Mouse (Mus musculus): ENCODE measurements around the gene Cd48.

DNA sequence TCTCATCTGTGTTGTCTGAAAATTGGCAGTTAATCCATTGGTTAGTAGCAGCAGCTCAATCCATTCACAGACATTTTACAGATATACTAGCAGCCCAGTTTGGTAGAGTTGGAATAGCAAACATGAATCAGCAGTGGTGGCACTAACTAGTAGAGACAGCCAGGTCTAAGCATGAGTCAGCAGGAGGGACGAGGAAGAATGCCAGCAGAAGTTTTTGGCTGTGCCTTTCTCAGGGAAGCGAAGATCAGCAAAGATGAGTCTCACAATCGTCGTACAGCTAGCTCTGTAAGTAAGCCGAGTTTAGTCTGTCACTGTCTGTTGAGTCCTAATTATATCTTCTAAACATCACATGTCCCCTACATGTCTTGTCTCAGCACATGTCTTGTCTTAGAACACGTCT, 15.5 kb upstream of the Cd48 start:
- TF ChIP-seq USF1 (IDR thresholded peaks at IDR 0.05; ENCODE audit: low read depth), result no peak
- no peak for TF ChIP-seq SRF (IDR thresholded peaks at IDR 0.05; ENCODE audit: control insufficient read depth, insufficient read length, low read depth)
- TF ChIP-seq CEBPB (IDR thresholded peaks at IDR 0.05; ENCODE audit: insufficient read depth, poor library complexity, severe bottlenecking), result no peak
- no peak for TF ChIP-seq POLR2A (IDR thresholded peaks at IDR 0.05; ENCODE audit: insufficient read length, low read depth)
- TF ChIP-seq POLR2AphosphoS2 (IDR thresholded peaks at IDR 0.05; ENCODE audit: insufficient read length, low read depth), result no peak
- no peak for TF ChIP-seq MYOG (IDR thresholded peaks at IDR 0.05; ENCODE audit: control insufficient read depth in 1 of 3, insufficient read depth in 1 of 3, insufficient read length in 2 of 3, low read depth in 2 of 3)
- no peak for TF ChIP-seq TCF12 (IDR thresholded peaks at IDR 0.05; ENCODE audit: insufficient read depth, poor library complexity, severe bottlenecking)
- no peak for TF ChIP-seq TCF3 (IDR thresholded peaks at IDR 0.05; ENCODE audit: insufficient read length, low read depth)
- TF ChIP-seq MAX (IDR thresholded peaks at IDR 0.05; ENCODE audit: low read depth), result no peak
- no peak for TF ChIP-seq E2F4 (IDR thresholded peaks at IDR 0.05; ENCODE audit: insufficient read depth)
- no peak for TF ChIP-seq MYOD1 (IDR thresholded peaks at IDR 0.05; ENCODE audit: control insufficient read depth in 1 of 3, insufficient read length in 2 of 3, low read depth in 2 of 3)
- no peak for TF ChIP-seq REST (IDR thresholded peaks at IDR 0.05; ENCODE audit: insufficient read depth, insufficient read length)

All from myocyte (in vitro differentiated cells).